Mouse (Mus musculus) erythroblast, embryonic 14.5 days (primary cell): ENCODE results near the gene Mn1. TPM values are rescaled to one million over a fixed set of nuclear protein-coding genes. Genes with fewer than 3 reads are reported as not detected.

Experiments
- H3K27me3 ChIP-seq: 2 replicates; pipeline ENCODE4 v1.6.1; 2012; ENCODE audit warnings: inconsistent platforms; ENCODE audit not compliant: control insufficient read depth
- H3K36me3 ChIP-seq: 2 replicates; pipeline ENCODE4 v1.6.1; 2012; ENCODE audit warnings: mild to moderate bottlenecking, inconsistent platforms; ENCODE audit not compliant: control insufficient read depth
- H3K4me1 ChIP-seq: 2 replicates; pipeline ENCODE4 v1.6.1; 2012; ENCODE audit warnings: inconsistent platforms; ENCODE audit not compliant: control insufficient read depth
- H3K4me3 ChIP-seq: replicated peaks from 2 replicates; pipeline ENCODE3; 2012; ENCODE audit warnings: moderate library complexity, mild to moderate bottlenecking, inconsistent platforms
- H3K9me3 ChIP-seq: 2 replicates; pipeline ENCODE4 v1.6.1; 2012; ENCODE audit warnings: low read length, inconsistent platforms, mixed read lengths; ENCODE audit not compliant: control insufficient read depth
- GATA1 ChIP-seq: IDR thresholded peaks from 2 replicates; pipeline ENCODE4 v1.6.1; 2012; ENCODE audit warnings: low read length, inconsistent platforms, mixed read lengths
- TAL1 ChIP-seq: IDR thresholded peaks from 3 replicates; pipeline ENCODE4 v1.6.1; 2012; ENCODE audit warnings: low read length, inconsistent platforms, mixed read lengths
- polyA plus RNA-seq: library from polyadenylated mRNA; stranded (reverse); fragments of >175 nt; gene quantifications from 2 replicates; pipeline ENCODE4 v1.2.3, GENCODE M21; 2012

The Mn1 gene
- polyA plus RNA-seq, 1 experiment, result 0.01 TPM

- Histone ChIP-seq H3K36me3 (no peaks in the 10 kb centered on the region), H3K9me3 (peaks cover 6% of the 10 kb centered on the region), H3K4me3 (no peak overlapping the region), H3K27me3 (no peaks in the 10 kb centered on the region), H3K4me1 (no peaks in the 10 kb centered on the region)
- TF ChIP-seq TAL1 (no peak), GATA1 (no peak)
These were observed 68.7 kb downstream of the Mn1 start for GRCm38 (mm10) chr5:111485907-111486306.

DNA sequence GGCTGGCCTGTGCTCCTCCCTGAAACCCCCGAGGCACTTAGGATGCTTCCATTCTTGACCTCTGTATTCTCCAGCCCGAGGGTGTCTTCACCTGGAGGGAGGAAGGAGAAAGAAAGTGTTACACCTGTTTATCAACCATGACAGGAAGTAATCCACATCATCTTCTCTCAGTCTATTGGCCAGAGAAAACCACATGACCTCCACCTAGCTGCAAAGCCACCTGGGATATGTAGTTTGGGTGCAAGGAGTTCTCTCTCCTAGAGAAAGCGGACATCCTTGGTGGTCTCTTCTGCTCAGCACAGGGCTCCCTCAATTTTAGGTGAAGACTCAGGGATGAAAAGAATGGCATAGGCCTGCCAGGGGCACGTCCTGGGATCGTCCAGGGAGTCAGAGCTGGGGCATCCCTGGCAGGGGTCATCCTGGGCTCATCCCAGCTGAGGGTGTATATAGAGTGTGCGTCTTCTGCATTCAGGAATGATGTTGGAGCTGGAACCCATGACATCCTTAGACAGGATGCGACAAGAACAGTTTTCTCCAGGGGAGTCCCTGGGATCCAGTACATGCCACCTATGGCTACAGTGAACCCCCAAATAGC, 72.0 kb downstream of the Mn1 start:
- Histone ChIP-seq H3K4me1 (no peaks in the 10 kb centered on the region), H3K4me3 (no peak overlapping the region), H3K36me3 (no peaks in the 10 kb centered on the region), H3K9me3 (no peaks in the 10 kb centered on the region), H3K27me3 (no peaks in the 10 kb centered on the region)
- TF ChIP-seq TAL1 (no peak), GATA1 (no peak)

- H3K36me3 ChIP-seq, result no peaks in the 10 kb centered on the region
- no peaks in the 10 kb centered on the region for H3K4me1 ChIP-seq
- no peak overlapping the region for H3K4me3 ChIP-seq
- no peak for TF ChIP-seq GATA1
- no peak for TF ChIP-seq TAL1
- H3K9me3 ChIP-seq, result no peaks in the 10 kb centered on the region
- no peaks in the 10 kb centered on the region for H3K27me3 ChIP-seq
These were observed 73.4 kb downstream of the Mn1 start for GRCm38 (mm10) chr5:111490599-111490998.

DNA sequence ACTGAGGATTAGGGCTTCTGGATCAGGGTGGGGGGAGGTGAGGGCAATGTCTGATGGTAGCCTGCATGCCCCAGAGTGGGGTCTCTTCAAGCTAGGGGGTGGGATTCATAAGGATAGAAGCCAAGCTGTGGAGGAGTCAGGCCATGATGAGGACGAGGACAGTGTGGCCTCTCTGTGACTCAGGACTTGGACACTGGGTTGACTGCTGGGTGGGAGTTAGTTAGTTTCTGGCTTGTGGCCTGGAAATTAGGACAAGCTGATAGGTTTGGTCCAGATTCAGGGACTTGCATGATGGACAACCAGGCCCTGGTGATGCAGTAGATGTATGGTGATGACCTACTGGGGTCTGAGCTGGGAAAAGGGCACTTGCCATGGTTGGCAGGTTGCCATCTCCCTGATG, 74.3 kb downstream of the Mn1 start:
- Histone ChIP-seq H3K9me3 (no peaks in the 10 kb centered on the region), H3K4me1 (no peaks in the 10 kb centered on the region), H3K27me3 (no peaks in the 10 kb centered on the region; the same call in 1 of the 2 replicates), H3K36me3 (no peaks in the 10 kb centered on the region), H3K4me3 (no peak overlapping the region)
- TF ChIP-seq GATA1 (no peak), TAL1 (no peak)

DNA sequence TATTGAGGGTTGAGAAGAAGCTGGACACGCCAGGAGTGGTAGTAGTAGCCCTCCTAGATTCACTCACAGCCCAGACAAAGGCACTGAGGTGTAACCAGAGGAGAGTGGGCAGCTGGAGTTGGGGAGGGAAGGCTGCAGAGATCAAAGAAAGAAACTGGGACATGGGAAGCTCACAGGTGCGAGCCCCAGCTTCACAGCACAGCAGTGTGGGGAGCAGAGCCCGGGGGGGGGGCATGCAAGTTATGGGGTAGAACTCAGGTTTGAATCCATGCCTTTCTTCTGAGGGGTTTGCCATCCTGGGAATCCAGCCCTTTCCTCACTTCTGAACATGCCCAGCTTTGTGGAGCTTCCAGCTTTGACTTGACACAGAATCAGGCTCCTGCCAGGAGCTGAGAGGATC, 82.9 kb downstream of the Mn1 start:
- peaks cover 10% of the 10 kb centered on the region for H3K27me3 ChIP-seq
- H3K36me3 ChIP-seq, result no peaks in the 10 kb centered on the region
- H3K4me3 ChIP-seq, result no peak overlapping the region
- H3K9me3 ChIP-seq, result no peaks in the 10 kb centered on the region
- TF ChIP-seq TAL1 (no peak), GATA1 (no peak)
- H3K4me1 ChIP-seq, result no peaks in the 10 kb centered on the region; the same call in 1 of the 2 replicates

DNA sequence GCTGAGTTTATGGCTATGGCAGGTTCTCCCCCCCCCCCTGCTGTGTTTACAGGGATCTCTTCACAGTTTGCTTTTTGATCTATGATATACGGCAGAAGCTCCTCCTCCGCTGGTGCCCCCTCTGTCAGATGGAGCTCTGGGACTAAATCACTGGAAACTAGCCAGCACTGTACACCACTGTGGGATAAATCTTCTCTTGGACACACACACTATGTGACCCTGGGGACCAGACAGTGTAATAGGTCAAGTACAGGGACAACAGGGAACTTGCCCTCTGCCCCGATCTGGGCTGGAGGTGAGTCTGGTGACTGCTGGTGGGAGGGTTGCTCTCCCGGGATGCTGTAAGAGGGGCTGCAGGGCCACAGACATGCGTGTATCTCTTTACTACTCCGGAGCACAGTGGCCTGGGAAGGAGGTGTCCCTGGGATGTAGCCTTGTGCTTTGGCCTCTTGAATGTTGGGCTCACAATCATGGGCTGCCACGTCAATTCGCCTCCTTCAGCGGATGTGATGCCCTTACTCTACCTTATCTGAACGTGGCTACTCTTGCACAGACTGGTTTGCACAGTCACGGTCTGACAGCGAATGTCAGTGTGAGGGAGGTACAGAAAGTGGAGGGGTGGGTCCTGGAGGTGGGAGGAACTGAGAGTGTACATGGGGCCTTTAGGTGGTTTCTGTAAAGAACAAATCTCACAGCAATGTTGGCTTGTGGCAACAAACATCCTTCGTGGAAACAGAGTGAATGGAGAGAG, 84.7 kb downstream of the Mn1 start:
- no peak overlapping the region for H3K4me3 ChIP-seq
- no peaks in the 10 kb centered on the region for H3K9me3 ChIP-seq

GRCm38 (mm10) chr5:111505241-111505640, 88.1 kb downstream of the Mn1 start:
- Histone ChIP-seq H3K9me3 (no peaks in the 10 kb centered on the region), H3K36me3 (no peaks in the 10 kb centered on the region), H3K27me3 (peaks cover 12% of the 10 kb centered on the region), H3K4me3 (no peak overlapping the region), H3K4me1 (peaks cover 41% of the 10 kb centered on the region)
- no peak for TF ChIP-seq TAL1
- TF ChIP-seq GATA1, result no peak

More for the DNA sequence above, 84.7 kb downstream of the Mn1 start:
- Histone ChIP-seq H3K36me3 (no peaks in the 10 kb centered on the region), H3K27me3 (peaks cover 10% of the 10 kb centered on the region), H3K4me1 (peaks cover 13% of the 10 kb centered on the region)
- no peak for TF ChIP-seq TAL1
- TF ChIP-seq GATA1, result no peak

GRCm38 (mm10) chr5:111505824-111506223, 88.7 kb downstream of the Mn1 start:
- Histone ChIP-seq H3K9me3 (no peaks in the 10 kb centered on the region), H3K4me1 (peaks cover 43% of the 10 kb centered on the region)
- TF ChIP-seq GATA1 (no peak), TAL1 (no peak)

DNA sequence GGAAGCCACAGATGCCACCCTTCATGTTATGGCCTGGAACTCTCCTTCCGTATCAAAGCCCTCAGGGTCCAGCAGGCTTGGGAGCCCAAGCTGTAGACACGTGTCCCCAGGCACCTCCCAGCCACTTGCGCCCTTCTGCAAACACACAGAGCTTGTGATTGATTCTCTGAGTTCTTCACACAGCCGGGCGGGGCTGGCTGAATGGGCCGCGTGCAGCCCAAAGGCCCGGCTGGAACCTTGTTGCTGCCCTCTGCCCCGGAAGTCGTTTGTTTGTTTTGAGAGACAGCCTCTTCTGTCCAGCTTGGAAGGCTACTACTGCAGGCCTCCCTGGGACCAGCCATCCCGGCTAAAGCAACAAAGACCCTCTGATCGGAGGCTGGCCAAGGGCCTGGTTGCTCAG, 89.2 kb downstream of the Mn1 start:
- H3K4me3 ChIP-seq, result no peak overlapping the region
- no peaks in the 10 kb centered on the region for H3K36me3 ChIP-seq
- peaks cover 12% of the 10 kb centered on the region for H3K27me3 ChIP-seq
- no peak for TF ChIP-seq GATA1
- no peak for TF ChIP-seq TAL1
- no peaks in the 10 kb centered on the region for H3K9me3 ChIP-seq
- H3K4me1 ChIP-seq, result peaks cover 43% of the 10 kb centered on the region

More at GRCm38 (mm10) chr5:111505824-111506223, 88.7 kb downstream of the Mn1 start:
- peaks cover 12% of the 10 kb centered on the region for H3K27me3 ChIP-seq
- H3K4me3 ChIP-seq, result no peak overlapping the region
- no peaks in the 10 kb centered on the region for H3K36me3 ChIP-seq

Other genes starting within 250 kb of the Mn1 start
- gene Pitpnb, start 86.6 kb upstream of the Mn1 start, polyA plus RNA-seq, result 0.76 and 1.1 TPM in 2 replicates